Mouse (Mus musculus) heart, postnatal 0 days (tissue): ENCODE measurements around the gene Gnai3. TPM values are rescaled to one million over a fixed set of nuclear protein-coding genes. Genes with fewer than 3 reads are reported as not detected.

ENCODE experiments used
- ATAC-seq: fragments of 200-750 bp; cut with Nextera tagmentation; 2 replicates; pipeline ENCODE4 v1.8.0; 2017; ENCODE audit warnings: low read depth, moderate number of reproducible peaks, moderate library complexity; ENCODE audit not compliant: insufficient read depth
- DNase-seq: peaks from one replicate; pipeline ENCODE4 v3.0.0-alpha.2; 2016; ENCODE audit warnings: low spot score
- H3K27ac ChIP-seq: fragments of 300-500 bp; sonication (generic); 2 replicates; pipeline ENCODE4 v1.5.1; 2014; ENCODE audit warnings: low read depth, mild to moderate bottlenecking
- H3K27me3 ChIP-seq: fragments of 300-500 bp; sonication (generic); 2 replicates; pipeline ENCODE4 v1.6.1; 2014; ENCODE audit warnings: low read length, mixed read lengths; ENCODE audit not compliant: control insufficient read depth, insufficient read depth
- H3K36me3 ChIP-seq: fragments of 300-500 bp; sonication (generic); replicated peaks from 2 replicates; pipeline ENCODE4 v1.6.1; 2014; ENCODE audit warnings: low read length, mixed read lengths; ENCODE audit not compliant: control insufficient read depth, insufficient read depth
- H3K4me1 ChIP-seq: fragments of 300-500 bp; sonication (generic); 2 replicates; pipeline ENCODE4 v1.6.1; 2014; ENCODE audit warnings: antibody characterized with exemption; ENCODE audit not compliant: control insufficient read depth, insufficient read depth
- H3K4me2 ChIP-seq: fragments of 300-500 bp; sonication (generic); 2 replicates; pipeline ENCODE4 v1.6.1; 2014; ENCODE audit warnings: low read depth, mild to moderate bottlenecking, low read length, moderate library complexity
- H3K4me3 ChIP-seq: fragments of 300-500 bp; sonication (generic); 2 replicates; pipeline ENCODE4 v1.5.1; 2014; ENCODE audit warnings: low read depth, low read length
- H3K9ac ChIP-seq: fragments of 300-500 bp; sonication (generic); replicated peaks from 2 replicates; pipeline ENCODE4 v1.6.1; 2014; ENCODE audit warnings: low read depth, low read length, mixed read lengths
- H3K9me3 ChIP-seq: fragments of 300-500 bp; sonication (generic); replicated peaks from 2 replicates; pipeline ENCODE4 v1.6.1; 2016; ENCODE audit warnings: low read length; ENCODE audit not compliant: control insufficient read depth
- CTCF ChIP-seq: IDR thresholded peaks from 2 replicates; pipeline ENCODE4 v1.5.1; 2016; ENCODE audit warnings: antibody characterized with exemption, control low read depth, low read depth
- EP300 ChIP-seq: IDR thresholded peaks from 2 replicates; pipeline ENCODE4 v1.6.1; 2016; ENCODE audit warnings: antibody characterized with exemption, low read depth
- WGBS: fragments of 180-500 bp; shearing (Covaris S2); extraction: QIAGEN DNeasy Blood & Tissue Kit; methylation state at CpG from one replicate; pipeline ENCODE4 v1.1.7; 2014; 5-methylcytosine and 5-hydroxymethylcytosine counted together
- polyA plus RNA-seq: library from polyadenylated mRNA; unstranded; fragments of >200 nt; fragmentation: Nextera tagmentation; extraction: Ambion mirVana; gene quantifications from 2 replicates; pipeline ENCODE4 v1.2.1, GENCODE M21; 2015
- total RNA-seq: library from RNA; depleted of rRNA; stranded (reverse); fragments of >200 nt; gene quantifications from 2 replicates; pipeline ENCODE4 v1.2.3, GENCODE M21; 2014; ENCODE audit warnings: low replicate concordance

Gene Gnai3
- total and polyA plus RNA-seq, 2 experiments from 2014 or later, result 30.2 to 35.8 TPM

GRCm38 (mm10) chr3:108187111-108187795, 41.3 kb upstream of the Gnai3 start:
- Histone ChIP-seq H3K27ac (no peak overlapping the region), H3K4me3 (peak overlapping the region; percentile 71; the same call in 1 of the 2 replicates), H3K9ac (no peak overlapping the region), H3K4me2 (peak overlapping the region; percentile 89), H3K9me3 (no peaks in the 10 kb centered on the region), H3K27me3 (peaks cover 5% of the 10 kb centered on the region; the same call in 1 of the 2 replicates), H3K4me1 (no peaks in the 10 kb centered on the region), H3K36me3 (no peaks in the 10 kb centered on the region)
- TF ChIP-seq CTCF, result no peak
- no peak for TF ChIP-seq EP300
- no peak for ATAC-seq
- no peak for DNase-seq
- 73% methylated on average over 20 of the region's 20 CpGs for WGBS

GRCm38 (mm10) chr3:108186098-108187047, 40.4 kb upstream of the Gnai3 start, which contains the start of gene Amigo1:
Gene Amigo1, plus strand, starts transcription at chr3:108186335.
- no peak for TF ChIP-seq EP300
- peak within 1 kb of the TSS; percentile 54 for H3K9ac ChIP-seq
- ATAC-seq, result peak; percentile 62
- DNase-seq, result no peak
- H3K27ac ChIP-seq, result no peak within 1 kb of the TSS
- peak within 1 kb of the TSS; percentile 71 for H3K4me3 ChIP-seq
- no peaks in the 10 kb centered on the region for H3K36me3 ChIP-seq
- H3K4me1 ChIP-seq, result no peaks in the 10 kb centered on the region
- peaks cover 5% of the 10 kb centered on the region; the same call in 1 of the 2 replicates for H3K27me3 ChIP-seq
- H3K9me3 ChIP-seq, result no peaks in the 10 kb centered on the region
- H3K4me2 ChIP-seq, result peak within 1 kb of the TSS; percentile 89
- 3% methylated on average over 65 of the region's 100 CpGs for WGBS

GRCm38 (mm10) chr3:108185460-108186097, 39.6 kb upstream of the Gnai3 start:
- peak overlapping the region; percentile 89 for H3K4me2 ChIP-seq
- ATAC-seq (no peak), DNase-seq (no peak)
- 5% methylated on average over 16 of the region's 16 CpGs for WGBS
- no peak overlapping the region for H3K27ac ChIP-seq
- H3K4me3 ChIP-seq, result peak overlapping the region; percentile 71
- H3K36me3 ChIP-seq, result no peaks in the 10 kb centered on the region
- no peaks in the 10 kb centered on the region for H3K9me3 ChIP-seq
- no peaks in the 10 kb centered on the region for H3K4me1 ChIP-seq
- TF ChIP-seq CTCF, result no peak
- no peak for TF ChIP-seq EP300
- 0 out of 2 replicates have a peak overlapping the region, but pooled peaks have one; percentile 54 for H3K9ac ChIP-seq
- peaks cover 5% of the 10 kb centered on the region; the same call in 1 of the 2 replicates for H3K27me3 ChIP-seq

GRCm38 (mm10) chr3:108184742-108185141, 38.8 kb upstream of the Gnai3 start:
- Histone ChIP-seq H3K36me3 (no peaks in the 10 kb centered on the region), H3K27me3 (peaks cover 5% of the 10 kb centered on the region; the same call in 1 of the 2 replicates), H3K9me3 (no peaks in the 10 kb centered on the region), H3K4me1 (no peaks in the 10 kb centered on the region), H3K27ac (no peak overlapping the region), H3K4me2 (no peak overlapping the region), H3K4me3 (no peak overlapping the region), H3K9ac (no peak overlapping the region)
- DNase-seq, result no peak
- 66% methylated on average over 3 of the region's 3 CpGs for WGBS
- TF ChIP-seq EP300, result no peak
- TF ChIP-seq CTCF, result no peak
- no peak for ATAC-seq

- Histone ChIP-seq H3K36me3 (no peaks in the 10 kb centered on the region), H3K27me3 (0 out of 2 replicates have a peak, but pooled peaks cover 5% of the 10 kb centered on the region), H3K27ac (no peak overlapping the region), H3K9ac (no peak overlapping the region), H3K4me1 (no peaks in the 10 kb centered on the region), H3K4me2 (no peak overlapping the region), H3K9me3 (no peaks in the 10 kb centered on the region), H3K4me3 (no peak overlapping the region)
- DNase-seq (no peak), ATAC-seq (no peak)
- no peak for TF ChIP-seq CTCF
- TF ChIP-seq EP300, result no peak
- WGBS, result 37% methylated on average over 2 of the region's 2 CpGs
These were observed 34.6 kb upstream of the Gnai3 start for GRCm38 (mm10) chr3:108180514-108180913.
